Mouse (Mus musculus): ENCODE measurements around the gene Gm9789. TPM values are rescaled to one million over a fixed set of nuclear protein-coding genes. Genes with fewer than 3 reads are reported as not detected.
"Not testable (repeated sequence)": the region's sequence is repeated elsewhere in the genome, so short reads cannot be mapped to it uniquely, and the experiment has no call there.

Gene Gm9789
- not detected in 2 replicates for polyA plus RNA-seq (2014; fragmentation: Nextera tagmentation; extraction: Ambion mirVana)

DNA sequence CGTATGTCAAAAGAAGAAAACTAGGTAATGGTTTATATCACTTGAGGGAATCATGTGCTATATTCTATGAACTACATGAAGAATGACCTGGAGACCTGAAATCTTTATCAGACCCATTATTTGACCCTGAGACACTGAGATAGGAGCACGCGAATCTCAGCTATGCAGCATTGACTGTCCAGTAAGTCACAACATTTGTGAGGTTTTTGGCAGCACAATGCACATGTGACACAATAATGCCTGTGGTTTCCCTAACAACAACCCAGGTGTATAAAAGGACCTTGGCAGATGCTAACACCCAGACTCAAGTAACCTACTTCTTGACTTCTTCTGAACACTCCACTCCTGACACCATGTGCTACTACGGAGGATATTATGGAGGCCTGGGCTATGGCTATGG, at the start of gene Gm9789:
Gene Gm9789, plus strand, starts transcription at position 301 of the 400 bp plus-strand sequence.
- H3K9ac ChIP-seq (replicated peaks; ENCODE audit: low read depth, low read length): no peak within 1 kb of the TSS
- no peak for ATAC-seq (ENCODE audit: insufficient number of reproducible peaks, insufficient read depth, low FRiP score, low read depth)
- H3K4me3 ChIP-seq (ENCODE audit: low read depth, low read length): no peak within 1 kb of the TSS
- H3K4me1 ChIP-seq (ENCODE audit: control insufficient read depth, insufficient read depth, low read length): no peaks in the 10 kb centered on the region
- H3K9me3 ChIP-seq (ENCODE audit: control insufficient read depth, low read depth, low read length): no peaks in the 10 kb centered on the region
- H3K27ac ChIP-seq (ENCODE audit: low read length): no peak within 1 kb of the TSS
- H3K36me3 ChIP-seq (ENCODE audit: control insufficient read depth, insufficient read depth, low read length): no peaks in the 10 kb centered on the region
- H3K27me3 ChIP-seq (ENCODE audit: control insufficient read depth, insufficient read depth, low read length): no peaks in the 10 kb centered on the region
- 87% methylated on average over 4 of the region's 4 CpGs for WGBS
- no peak within 1 kb of the TSS for H3K4me2 ChIP-seq (replicated peaks; ENCODE audit: low read depth, low read length)

DNA sequence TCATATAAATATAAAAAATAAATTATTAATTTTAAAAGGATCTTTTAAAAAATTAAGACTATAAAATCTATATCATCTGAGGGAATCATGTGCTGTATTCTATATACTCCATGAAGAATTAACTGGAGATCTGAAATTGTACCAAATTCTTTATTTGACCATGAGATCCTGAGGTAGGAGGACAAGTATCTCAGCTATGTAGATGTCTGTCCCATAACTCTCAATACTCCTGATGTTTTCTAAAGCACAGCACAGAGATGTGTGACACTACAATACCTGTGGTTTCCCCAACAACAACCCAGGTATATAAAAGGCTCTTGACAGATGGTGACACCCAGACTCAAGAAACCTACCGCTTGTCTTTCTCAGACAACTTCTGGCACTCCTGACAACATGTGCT, 17.2 kb upstream of the Gm9789 start, which contains the start of gene Gm6358:
Gene Gm6358, plus strand, starts transcription at position 301 of the 400 bp plus-strand sequence.
- Histone ChIP-seq H3K9ac (replicated peaks; ENCODE audit: low read depth, low read length) (no peak within 1 kb of the TSS), H3K4me3 (ENCODE audit: low read depth, low read length) (no peak within 1 kb of the TSS), H3K9me3 (ENCODE audit: control insufficient read depth, low read depth, low read length) (no peaks in the 10 kb centered on the region), H3K27ac (ENCODE audit: low read length) (no peak within 1 kb of the TSS), H3K27me3 (ENCODE audit: control insufficient read depth, insufficient read depth, low read length) (no peaks in the 10 kb centered on the region), H3K4me2 (replicated peaks; ENCODE audit: low read depth, low read length) (no peak within 1 kb of the TSS), H3K36me3 (ENCODE audit: control insufficient read depth, insufficient read depth, low read length) (no peaks in the 10 kb centered on the region), H3K4me1 (ENCODE audit: control insufficient read depth, insufficient read depth, low read length) (no peaks in the 10 kb centered on the region)
- WGBS: 91% methylated on average over 1 of the region's 1 CpGs
- no peak for ATAC-seq (ENCODE audit: insufficient number of reproducible peaks, insufficient read depth, low FRiP score, low read depth)

DNA sequence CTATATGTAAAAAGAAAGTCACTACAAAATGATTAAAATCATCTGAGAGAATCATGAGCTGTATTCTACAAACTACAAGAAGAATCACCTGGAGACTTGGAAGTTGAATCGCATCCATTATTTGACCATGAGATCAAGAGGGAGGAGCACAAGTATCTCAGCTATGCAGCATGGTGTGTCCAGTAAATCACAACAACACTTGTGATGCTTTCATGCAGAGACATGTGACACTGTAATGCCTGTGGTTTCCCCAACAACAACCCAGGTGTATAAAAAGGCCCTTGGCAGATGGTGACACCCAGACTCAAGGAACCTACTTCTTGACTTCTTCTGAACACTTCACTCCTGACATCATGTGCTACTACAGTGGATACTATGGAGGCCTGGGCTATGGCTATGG, 7.0 kb upstream of the Gm9789 start, which contains the start of gene Gm10061:
Gene Gm10061, plus strand, starts transcription at position 301 of the 400 bp plus-strand sequence.
- H3K27ac ChIP-seq (ENCODE audit: low read length): no peak within 1 kb of the TSS
- H3K4me3 ChIP-seq (ENCODE audit: low read depth, low read length): no peak within 1 kb of the TSS
- H3K27me3 ChIP-seq (ENCODE audit: control insufficient read depth, insufficient read depth, low read length): no peaks in the 10 kb centered on the region
- H3K4me1 ChIP-seq (ENCODE audit: control insufficient read depth, insufficient read depth, low read length): no peaks in the 10 kb centered on the region
- H3K9ac ChIP-seq (replicated peaks; ENCODE audit: low read depth, low read length): no peak within 1 kb of the TSS
- no peaks in the 10 kb centered on the region for H3K9me3 ChIP-seq (ENCODE audit: control insufficient read depth, low read depth, low read length)
- ATAC-seq (ENCODE audit: insufficient number of reproducible peaks, insufficient read depth, low FRiP score, low read depth): no peak
- no peak within 1 kb of the TSS for H3K4me2 ChIP-seq (replicated peaks; ENCODE audit: low read depth, low read length)
- 92% methylated on average over 1 of the region's 1 CpGs for WGBS
- H3K36me3 ChIP-seq (ENCODE audit: control insufficient read depth, insufficient read depth, low read length): no peaks in the 10 kb centered on the region

DNA sequence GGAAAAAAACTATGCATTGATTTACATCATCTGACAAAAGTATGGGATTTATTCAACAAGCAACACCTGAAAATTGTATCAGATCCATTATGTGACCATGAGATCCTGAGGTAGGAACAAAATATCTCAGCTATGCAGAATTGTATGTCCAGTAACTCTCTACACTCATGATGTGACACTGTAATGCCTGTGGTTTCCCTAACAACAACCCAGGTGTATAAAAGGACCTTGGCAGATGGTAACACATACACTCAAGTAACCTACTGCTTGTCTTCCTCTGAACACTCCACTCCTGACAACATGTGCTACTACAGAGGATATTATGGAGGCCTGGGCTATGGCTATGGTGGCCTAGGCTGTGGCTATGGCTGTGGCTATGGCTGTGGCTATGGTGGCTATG, 11.4 kb downstream of the Gm9789 start, which contains the start of gene Gm7735:
Gene Gm7735, plus strand, starts transcription at position 301 of the 400 bp plus-strand sequence.
- ATAC-seq (ENCODE audit: insufficient number of reproducible peaks, insufficient read depth, low FRiP score, low read depth); H3K4me1 ChIP-seq (ENCODE audit: control insufficient read depth, insufficient read depth, low read length): not testable (repeated sequence)

DNA sequence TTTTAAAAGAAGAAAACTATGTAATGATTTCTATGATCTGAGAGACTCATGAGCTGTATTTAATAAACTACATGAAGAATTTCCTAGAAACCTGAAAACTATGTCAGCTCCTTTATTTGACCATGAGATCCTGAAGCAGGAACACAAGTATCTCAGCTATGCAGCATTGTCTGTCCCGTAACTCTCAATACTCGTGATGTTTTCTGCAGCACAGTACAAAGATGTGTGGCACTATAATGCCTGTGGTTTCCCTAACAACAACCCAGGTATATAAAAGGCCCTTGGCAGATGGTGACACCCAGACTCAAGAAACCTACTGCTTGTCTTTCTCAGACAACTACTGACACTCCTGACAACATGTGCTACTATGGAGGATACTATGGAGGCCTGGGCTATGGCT, 16.7 kb downstream of the Gm9789 start, which contains the start of gene 1110057P08Rik:
Gene 1110057P08Rik, plus strand, starts transcription at position 301 of the 400 bp plus-strand sequence.
- Histone ChIP-seq H3K4me3 (ENCODE audit: low read depth, low read length) (no peak within 1 kb of the TSS), H3K9me3 (ENCODE audit: control insufficient read depth, low read depth, low read length) (no peaks in the 10 kb centered on the region), H3K27me3 (ENCODE audit: control insufficient read depth, insufficient read depth, low read length) (no peaks in the 10 kb centered on the region), H3K4me2 (replicated peaks; ENCODE audit: low read depth, low read length) (no peak within 1 kb of the TSS), H3K4me1 (ENCODE audit: control insufficient read depth, insufficient read depth, low read length) (no peaks in the 10 kb centered on the region), H3K9ac (replicated peaks; ENCODE audit: low read depth, low read length) (no peak within 1 kb of the TSS), H3K27ac (ENCODE audit: low read length) (no peak within 1 kb of the TSS), H3K36me3 (ENCODE audit: control insufficient read depth, insufficient read depth, low read length) (no peaks in the 10 kb centered on the region)
- no peak for ATAC-seq (ENCODE audit: insufficient number of reproducible peaks, insufficient read depth, low FRiP score, low read depth)
- 74% methylated on average over 2 of the region's 2 CpGs for WGBS

More for the DNA sequence above, 11.4 kb downstream of the Gm9789 start, which contains the start of gene Gm7735:
- H3K27me3 ChIP-seq (ENCODE audit: control insufficient read depth, insufficient read depth, low read length); H3K9me3 ChIP-seq (ENCODE audit: control insufficient read depth, low read depth, low read length); H3K27ac ChIP-seq (ENCODE audit: low read length); H3K9ac ChIP-seq (replicated peaks; ENCODE audit: low read depth, low read length); H3K36me3 ChIP-seq (ENCODE audit: control insufficient read depth, insufficient read depth, low read length); H3K4me3 ChIP-seq (ENCODE audit: low read depth, low read length); H3K4me2 ChIP-seq (replicated peaks; ENCODE audit: low read depth, low read length): not testable (repeated sequence)

DNA sequence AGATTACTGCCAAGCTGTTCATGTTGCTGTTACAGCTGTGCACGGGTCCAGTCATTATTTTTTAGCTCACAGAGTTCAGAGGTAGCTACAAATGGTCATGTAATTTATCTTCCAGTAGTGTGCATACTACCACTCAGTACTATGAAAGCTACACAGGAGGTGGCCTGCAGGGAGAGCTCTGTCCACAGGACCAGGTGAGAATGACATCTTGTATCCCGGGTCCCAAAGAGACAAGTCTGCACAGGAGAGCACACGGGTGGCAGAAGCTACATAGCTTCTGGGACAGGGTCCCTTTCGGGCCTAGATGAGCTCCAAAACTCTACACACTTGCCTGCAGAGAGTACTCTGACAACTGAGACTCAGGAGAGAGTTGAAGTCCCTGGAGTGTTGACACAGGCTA, 30.9 kb downstream of the Gm9789 start:
- Histone ChIP-seq H3K27ac (ENCODE audit: low read length) (no peak overlapping the region), H3K36me3 (ENCODE audit: control insufficient read depth, insufficient read depth, low read length) (no peaks in the 10 kb centered on the region), H3K4me1 (ENCODE audit: control insufficient read depth, insufficient read depth, low read length) (no peaks in the 10 kb centered on the region), H3K9me3 (ENCODE audit: control insufficient read depth, low read depth, low read length) (no peaks in the 10 kb centered on the region), H3K4me2 (replicated peaks; ENCODE audit: low read depth, low read length) (no peak overlapping the region), H3K27me3 (ENCODE audit: control insufficient read depth, insufficient read depth, low read length) (no peaks in the 10 kb centered on the region), H3K4me3 (ENCODE audit: low read depth, low read length) (no peak overlapping the region), H3K9ac (replicated peaks; ENCODE audit: low read depth, low read length) (no peak overlapping the region)
- WGBS: 81% methylated on average over 4 of the region's 4 CpGs
- ATAC-seq (ENCODE audit: insufficient number of reproducible peaks, insufficient read depth, low FRiP score, low read depth): no peak

DNA sequence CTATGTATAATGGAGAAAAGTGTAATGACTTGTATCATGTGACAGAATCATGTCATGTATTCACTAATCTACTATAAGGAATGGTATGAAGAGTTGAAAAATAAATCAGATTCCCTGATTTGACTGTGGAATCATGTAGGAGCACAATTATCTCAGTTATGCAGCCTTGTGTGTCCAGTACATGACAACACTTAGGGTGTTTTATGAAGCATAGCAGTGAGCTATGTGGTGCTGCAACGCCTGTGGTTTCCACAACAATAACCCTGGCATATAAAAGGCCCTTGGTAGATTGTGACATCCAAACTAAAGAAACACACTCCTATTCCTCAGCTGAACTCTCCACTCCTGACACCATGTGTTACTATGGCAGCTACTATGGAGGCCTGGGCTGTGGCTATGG, 47.8 kb downstream of the Gm9789 start, which contains the start of gene Krtap20-2:
Gene Krtap20-2, plus strand, starts transcription at position 301 of the 400 bp plus-strand sequence.
- no peak within 1 kb of the TSS for H3K9ac ChIP-seq (replicated peaks; ENCODE audit: low read depth, low read length)
- H3K4me1 ChIP-seq (ENCODE audit: control insufficient read depth, insufficient read depth, low read length): no peaks in the 10 kb centered on the region
- H3K27me3 ChIP-seq (ENCODE audit: control insufficient read depth, insufficient read depth, low read length): no peaks in the 10 kb centered on the region
- H3K27ac ChIP-seq (ENCODE audit: low read length): no peak within 1 kb of the TSS
- ATAC-seq (ENCODE audit: insufficient number of reproducible peaks, insufficient read depth, low FRiP score, low read depth): no peak
- H3K4me2 ChIP-seq (replicated peaks; ENCODE audit: low read depth, low read length): no peak within 1 kb of the TSS
- no peaks in the 10 kb centered on the region for H3K9me3 ChIP-seq (ENCODE audit: control insufficient read depth, low read depth, low read length)
- WGBS: 65% methylated on average over 1 of the region's 1 CpGs
- H3K36me3 ChIP-seq (ENCODE audit: control insufficient read depth, insufficient read depth, low read length): no peaks in the 10 kb centered on the region
- no peak within 1 kb of the TSS for H3K4me3 ChIP-seq (ENCODE audit: low read depth, low read length)
